Mouse (Mus musculus): ENCODE data around the gene Styxl1.

Styxl1 gene

GRCm38 (mm10) chr5:135763526-135763925 is 14.7 kb downstream of the Styxl1 start:
- peak; percentile 49 for DNase-seq

GRCm38 (mm10) chr5:135761881-135762280 is 16.3 kb downstream of the Styxl1 start:
- DNase-seq = no peak

GRCm38 (mm10) chr5:135751595-135751994 is 26.6 kb downstream of the Styxl1 start:
- DNase-seq = no peak

- DNase-seq = no peak
Measured at GRCm38 (mm10) chr5:135751041-135751440, 27.1 kb downstream of the Styxl1 start.

GRCm38 (mm10) chr5:135744742-135745141 is 33.4 kb downstream of the Styxl1 start:
- DNase-seq = no peak

GRCm38 (mm10) chr5:135743741-135744609 is 34.2 kb downstream of the Styxl1 start, which contains the start of gene Tmem120a:
Gene Tmem120a (minus strand): TSS chr5:135744448.
- peak; percentile 95 for DNase-seq

GRCm38 (mm10) chr5:135742941-135743740 is 35.0 kb downstream of the Styxl1 start:
- DNase-seq = no peak

GRCm38 (mm10) chr5:135742156-135742555 is 36.0 kb downstream of the Styxl1 start:
- DNase-seq = no peak

- no peak for DNase-seq
Measured at GRCm38 (mm10) chr5:135738266-135738665, 39.9 kb downstream of the Styxl1 start.

GRCm38 (mm10) chr5:135737154-135737553 is 41.0 kb downstream of the Styxl1 start:
- no peak for DNase-seq

- no peak for DNase-seq
Measured at GRCm38 (mm10) chr5:135736544-135736943, 41.6 kb downstream of the Styxl1 start.

GRCm38 (mm10) chr5:135735741-135736140 is 42.4 kb downstream of the Styxl1 start:
- no peak for DNase-seq

- DNase-seq = no peak
Measured at GRCm38 (mm10) chr5:135734057-135734680, 44.0 kb downstream of the Styxl1 start.

GRCm38 (mm10) chr5:135733071-135733470 is 45.1 kb downstream of the Styxl1 start:
- no peak for DNase-seq

GRCm38 (mm10) chr5:135731322-135731721 is 46.9 kb downstream of the Styxl1 start:
- DNase-seq = no peak

- no peak for DNase-seq
Measured at GRCm38 (mm10) chr5:135730916-135731315, 47.3 kb downstream of the Styxl1 start.

- DNase-seq = no peak
Measured at GRCm38 (mm10) chr5:135730278-135730677, 47.9 kb downstream of the Styxl1 start.

GRCm38 (mm10) chr5:135729351-135729750 is 48.8 kb downstream of the Styxl1 start:
- DNase-seq = no peak

- DNase-seq = no peak
Measured at GRCm38 (mm10) chr5:135728361-135728760, 49.8 kb downstream of the Styxl1 start.

- DNase-seq = no peak
Measured at GRCm38 (mm10) chr5:135727871-135728270, 50.3 kb downstream of the Styxl1 start.

GRCm38 (mm10) chr5:135726641-135727346 is 51.4 kb downstream of the Styxl1 start:
- no peak for DNase-seq

GRCm38 (mm10) chr5:135725991-135726390 is 52.2 kb downstream of the Styxl1 start:
- no peak for DNase-seq

Measured in right cerebral cortex, adult 18-20 months (tissue).